Mouse (Mus musculus): Measurements from ENCODE around the gene 4933424G06Rik.

DNA sequence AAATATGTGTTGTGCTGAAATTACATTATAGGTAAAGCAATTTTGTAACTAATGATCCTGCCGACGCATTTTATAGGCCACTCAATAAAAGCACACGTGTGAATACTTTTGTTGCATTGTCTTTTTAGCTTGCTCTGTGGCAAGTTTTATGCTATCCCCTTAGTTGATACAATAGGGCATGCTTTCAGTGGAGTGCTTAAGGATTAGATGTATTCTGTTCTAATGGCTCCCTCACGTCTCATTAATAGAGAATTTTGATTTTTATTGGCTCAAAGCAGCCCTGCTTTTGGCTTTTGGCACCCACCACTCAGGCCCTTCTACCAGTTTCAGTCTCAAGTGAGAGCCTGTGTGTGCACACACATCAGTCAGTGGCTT lies 14.1 kb downstream of the 4933424G06Rik start:
- TF ChIP-seq POLR2A (IDR thresholded peaks at IDR 0.05; ENCODE audit: extremely low read depth, insufficient read depth, low read length) (no peak), CTCF (IDR thresholded peaks at IDR 0.05; ENCODE audit: extremely low read depth, insufficient read depth, low read length) (no peak)
